Mouse (Mus musculus): ENCODE data around the gene Zfp821.

The Zfp821 gene

GRCm38 (mm10) chr8:109705320-109706075 lies at the start of gene Zfp821:
Zfp821 (plus strand) TSS chr8:109705546.
- peak; percentile 98 for DNase-seq (ENCODE audit: inconsistent ontology term)

- DNase-seq (ENCODE audit: inconsistent ontology term), result no peak
These were observed 48.5 kb upstream of the Zfp821 start for GRCm38 (mm10) chr8:109656860-109657259.

- no peak for DNase-seq (ENCODE audit: inconsistent ontology term)
These were observed 43.0 kb upstream of the Zfp821 start for GRCm38 (mm10) chr8:109662328-109662727.

- DNase-seq (ENCODE audit: inconsistent ontology term), result no peak
These were observed 38.7 kb upstream of the Zfp821 start for GRCm38 (mm10) chr8:109666616-109667015.

- DNase-seq (ENCODE audit: inconsistent ontology term), result no peak
These were observed 32.7 kb upstream of the Zfp821 start for GRCm38 (mm10) chr8:109672656-109673055.

- DNase-seq (ENCODE audit: inconsistent ontology term), result no peak
These were observed 31.8 kb upstream of the Zfp821 start for GRCm38 (mm10) chr8:109673596-109673995.

- no peak for DNase-seq (ENCODE audit: inconsistent ontology term)
These were observed 29.3 kb upstream of the Zfp821 start for GRCm38 (mm10) chr8:109675896-109676643.

GRCm38 (mm10) chr8:109681535-109681934 lies 23.8 kb upstream of the Zfp821 start:
- DNase-seq (ENCODE audit: inconsistent ontology term), result no peak

- no peak for DNase-seq (ENCODE audit: inconsistent ontology term)
These were observed 23.2 kb upstream of the Zfp821 start for GRCm38 (mm10) chr8:109682120-109682519.

- DNase-seq (ENCODE audit: inconsistent ontology term), result no peak
These were observed 18.1 kb upstream of the Zfp821 start for GRCm38 (mm10) chr8:109687248-109687647.

- DNase-seq (ENCODE audit: inconsistent ontology term), result peak; percentile 19
These were observed 13.6 kb upstream of the Zfp821 start for GRCm38 (mm10) chr8:109691769-109692168.

GRCm38 (mm10) chr8:109692443-109693145 lies 12.8 kb upstream of the Zfp821 start:
- DNase-seq (ENCODE audit: inconsistent ontology term), result no peak

GRCm38 (mm10) chr8:109693146-109693900 lies 12.0 kb upstream of the Zfp821 start, which contains the start of gene Ist1:
Ist1 (minus strand) TSS chr8:109693260.
- peak; percentile 100 for DNase-seq (ENCODE audit: inconsistent ontology term)

- DNase-seq (ENCODE audit: inconsistent ontology term), result no peak
These were observed 11.2 kb upstream of the Zfp821 start for GRCm38 (mm10) chr8:109694154-109694553.

GRCm38 (mm10) chr8:109697754-109698153 lies 7.6 kb upstream of the Zfp821 start:
- no peak for DNase-seq (ENCODE audit: inconsistent ontology term)

GRCm38 (mm10) chr8:109698477-109698876 lies 6.9 kb upstream of the Zfp821 start:
- no peak for DNase-seq (ENCODE audit: inconsistent ontology term)

GRCm38 (mm10) chr8:109704565-109705319 lies 604 bp upstream of the Zfp821 start:
- no peak for DNase-seq (ENCODE audit: inconsistent ontology term)

GRCm38 (mm10) chr8:109706076-109706873 lies 929 bp downstream of the Zfp821 start:
- DNase-seq (ENCODE audit: inconsistent ontology term), result no peak

GRCm38 (mm10) chr8:109706874-109707237 lies 1.5 kb downstream of the Zfp821 start:
- peak; percentile 57 for DNase-seq (ENCODE audit: inconsistent ontology term)

GRCm38 (mm10) chr8:109707921-109708320 lies 2.6 kb downstream of the Zfp821 start:
- DNase-seq (ENCODE audit: inconsistent ontology term), result no peak
